Mouse (Mus musculus) limb, embryonic 12.5 days (tissue): ENCODE measurements at regions not wholly inside any gene's neighbourhood (a gene's known extent, or its start where the extent isn't known, plus 50 kb on each side); places are given as distances from the start of the nearest gene placed in this dataset.

Source experiments
- ATAC-seq: fragments of 200-750 bp; cut with Nextera tagmentation; 2 replicates; pipeline ENCODE4 v1.8.0; 2017; ENCODE audit warnings: low read depth, moderate TSS enrichment; ENCODE audit not compliant: insufficient number of reproducible peaks, insufficient read depth, low FRiP score, low TSS enrichment
- H3K27ac ChIP-seq: fragments of 300-500 bp; sonication (generic); 2 replicates; pipeline ENCODE4 v1.5.1; 2016; ENCODE audit warnings: mild to moderate bottlenecking, moderate library complexity
- H3K27me3 ChIP-seq: fragments of 300-500 bp; sonication (generic); 2 replicates; pipeline ENCODE4 v1.6.1; 2016; ENCODE audit warnings: mild to moderate bottlenecking, moderate library complexity
- H3K36me3 ChIP-seq: fragments of 300-500 bp; sonication (generic); 2 replicates; pipeline ENCODE4 v1.6.1; 2016; ENCODE audit warnings: mild to moderate bottlenecking, moderate library complexity
- H3K4me1 ChIP-seq: fragments of 300-500 bp; sonication (generic); replicated peaks from 2 replicates; pipeline ENCODE4 v1.6.1; 2016
- H3K4me2 ChIP-seq: fragments of 300-500 bp; sonication (generic); 2 replicates; pipeline ENCODE4 v1.6.1; 2016; ENCODE audit warnings: mild to moderate bottlenecking, moderate library complexity
- H3K4me3 ChIP-seq: fragments of 300-500 bp; sonication (generic); replicated peaks from 2 replicates; pipeline ENCODE4 v1.5.1; 2016; ENCODE audit warnings: mild to moderate bottlenecking
- H3K9ac ChIP-seq: fragments of 300-500 bp; sonication (generic); replicated peaks from 2 replicates; pipeline ENCODE4 v1.6.1; 2016; ENCODE audit warnings: mild to moderate bottlenecking, moderate library complexity
- H3K9me3 ChIP-seq: fragments of 300-500 bp; sonication (generic); 2 replicates; pipeline ENCODE4 v1.6.1; 2016; ENCODE audit warnings: mild to moderate bottlenecking, moderate library complexity
- WGBS: fragments of 180-500 bp; shearing (Covaris S2); methylation state at CpG from one replicate; pipeline ENCODE4 v1.1.7; 2016; 5-methylcytosine and 5-hydroxymethylcytosine counted together

GRCm38 (mm10) chr1:92313001-92313597, 117.6 kb upstream of the Hdac4 start:
- WGBS = 86% methylated on average over 16 of the region's 16 CpGs
- Histone ChIP-seq H3K36me3 (no peaks in the 10 kb centered on the region), H3K4me3 (no peak overlapping the region), H3K27me3 (0 out of 2 replicates have a peak, but pooled peaks cover 13% of the 10 kb centered on the region), H3K9me3 (0 out of 2 replicates have a peak, but pooled peaks cover 2% of the 10 kb centered on the region), H3K4me2 (no peak overlapping the region), H3K4me1 (peaks cover 8% of the 10 kb centered on the region; the same call in 1 of the 2 replicates), H3K9ac (no peak overlapping the region), H3K27ac (no peak overlapping the region)
- no peak for ATAC-seq

- ATAC-seq = no peak
- Histone ChIP-seq H3K4me2 (no peak overlapping the region), H3K4me1 (no peaks in the 10 kb centered on the region), H3K27me3 (no peaks in the 10 kb centered on the region), H3K9ac (no peak overlapping the region), H3K36me3 (no peaks in the 10 kb centered on the region), H3K27ac (no peak overlapping the region), H3K9me3 (peaks cover 9% of the 10 kb centered on the region; the same call in 1 of the 2 replicates), H3K4me3 (no peak overlapping the region)
- WGBS = 85% methylated on average over 2 of the region's 2 CpGs
Observed at GRCm38 (mm10) chr1:92309883-92310282, 114.4 kb upstream of the Hdac4 start.

GRCm38 (mm10) chr1:92309381-92309780, 113.9 kb upstream of the Hdac4 start:
- H3K27me3 ChIP-seq = no peaks in the 10 kb centered on the region
- no peak overlapping the region for H3K9ac ChIP-seq
- WGBS = 87% methylated on average over 6 of the region's 6 CpGs
- H3K27ac ChIP-seq = no peak overlapping the region
- no peaks in the 10 kb centered on the region for H3K36me3 ChIP-seq
- H3K4me2 ChIP-seq = no peak overlapping the region
- no peaks in the 10 kb centered on the region for H3K4me1 ChIP-seq
- no peak overlapping the region for H3K4me3 ChIP-seq
- no peak for ATAC-seq
- peaks cover 10% of the 10 kb centered on the region; the same call in 1 of the 2 replicates for H3K9me3 ChIP-seq

GRCm38 (mm10) chr1:92308537-92308936, 113.0 kb upstream of the Hdac4 start:
- Histone ChIP-seq H3K27me3 (no peaks in the 10 kb centered on the region), H3K4me2 (no peak overlapping the region), H3K4me3 (no peak overlapping the region), H3K27ac (no peak overlapping the region), H3K4me1 (no peaks in the 10 kb centered on the region), H3K36me3 (no peaks in the 10 kb centered on the region), H3K9me3 (peaks cover 10% of the 10 kb centered on the region; the same call in 1 of the 2 replicates), H3K9ac (no peak overlapping the region)
- ATAC-seq = no peak
- 89% methylated on average over 3 of the region's 3 CpGs for WGBS

GRCm38 (mm10) chr1:92306042-92306441, 110.5 kb upstream of the Hdac4 start:
- WGBS = 90% methylated on average over 4 of the region's 4 CpGs
- H3K27ac ChIP-seq = no peak overlapping the region

GRCm38 (mm10) chr1:92299041-92299440, 103.5 kb upstream of the Hdac4 start:
- no peaks in the 10 kb centered on the region for H3K27me3 ChIP-seq
- H3K9me3 ChIP-seq = no peaks in the 10 kb centered on the region
- no peak overlapping the region for H3K4me3 ChIP-seq
- ATAC-seq = no peak
- H3K9ac ChIP-seq = no peak overlapping the region
- no peak overlapping the region for H3K27ac ChIP-seq
- H3K4me2 ChIP-seq = no peak overlapping the region
- no peaks in the 10 kb centered on the region for H3K36me3 ChIP-seq
- 57% methylated on average over 7 of the region's 7 CpGs for WGBS
- H3K4me1 ChIP-seq = no peaks in the 10 kb centered on the region

More at GRCm38 (mm10) chr1:92306042-92306441, 110.5 kb upstream of the Hdac4 start:
- H3K4me3 ChIP-seq = no peak overlapping the region
- no peak for ATAC-seq
- no peak overlapping the region for H3K4me2 ChIP-seq
- no peaks in the 10 kb centered on the region for H3K4me1 ChIP-seq
- peaks cover 10% of the 10 kb centered on the region; the same call in 1 of the 2 replicates for H3K9me3 ChIP-seq
- H3K36me3 ChIP-seq = no peaks in the 10 kb centered on the region
- no peaks in the 10 kb centered on the region for H3K27me3 ChIP-seq
- no peak overlapping the region for H3K9ac ChIP-seq

GRCm38 (mm10) chr1:92292681-92293380, 97.3 kb upstream of the Hdac4 start:
- Histone ChIP-seq H3K9me3 (no peaks in the 10 kb centered on the region), H3K4me2 (no peak overlapping the region), H3K27ac (no peak overlapping the region), H3K9ac (no peak overlapping the region), H3K4me1 (no peaks in the 10 kb centered on the region), H3K4me3 (no peak overlapping the region), H3K27me3 (no peaks in the 10 kb centered on the region), H3K36me3 (no peaks in the 10 kb centered on the region)
- 94% methylated on average over 7 of the region's 7 CpGs for WGBS
- ATAC-seq = no peak

- Histone ChIP-seq H3K36me3 (no peaks in the 10 kb centered on the region), H3K9me3 (no peaks in the 10 kb centered on the region), H3K27me3 (no peaks in the 10 kb centered on the region), H3K4me2 (no peak overlapping the region), H3K4me3 (no peak overlapping the region), H3K9ac (no peak overlapping the region), H3K27ac (no peak overlapping the region), H3K4me1 (peaks cover 10% of the 10 kb centered on the region; the same call in 1 of the 2 replicates)
- ATAC-seq = no peak
- 89% methylated on average over 1 of the region's 1 CpGs for WGBS
Observed at GRCm38 (mm10) chr1:92286966-92287342, 91.5 kb upstream of the Hdac4 start.

GRCm38 (mm10) chr1:92286013-92286965, 90.8 kb upstream of the Hdac4 start:
- H3K9ac ChIP-seq = no peak overlapping the region
- no peak; the same call in 1 of the 2 replicates for ATAC-seq
- no peaks in the 10 kb centered on the region for H3K36me3 ChIP-seq
- 50% methylated on average over 21 of the region's 21 CpGs for WGBS
- no peaks in the 10 kb centered on the region for H3K27me3 ChIP-seq
- peaks cover 10% of the 10 kb centered on the region; the same call in 1 of the 2 replicates for H3K4me1 ChIP-seq
- no peak overlapping the region for H3K4me3 ChIP-seq
- no peaks in the 10 kb centered on the region for H3K9me3 ChIP-seq
- peak overlapping the region; percentile 42 for H3K4me2 ChIP-seq
- no peak overlapping the region for H3K27ac ChIP-seq

GRCm38 (mm10) chr1:92284155-92284554, 88.7 kb upstream of the Hdac4 start:
- Histone ChIP-seq H3K27me3 (no peaks in the 10 kb centered on the region), H3K9me3 (no peaks in the 10 kb centered on the region), H3K27ac (no peak overlapping the region), H3K4me2 (no peak overlapping the region), H3K4me3 (no peak overlapping the region), H3K36me3 (no peaks in the 10 kb centered on the region), H3K9ac (no peak overlapping the region), H3K4me1 (peaks cover 10% of the 10 kb centered on the region; the same call in 1 of the 2 replicates)
- 69% methylated on average over 4 of the region's 4 CpGs for WGBS
- ATAC-seq = no peak

GRCm38 (mm10) chr1:92277199-92277747, 81.8 kb upstream of the Hdac4 start:
- H3K4me3 ChIP-seq = no peak overlapping the region
- H3K27ac ChIP-seq = no peak overlapping the region
- H3K27me3 ChIP-seq = no peaks in the 10 kb centered on the region
- no peaks in the 10 kb centered on the region for H3K4me1 ChIP-seq
- 76% methylated on average over 5 of the region's 5 CpGs for WGBS
- ATAC-seq = no peak
- H3K36me3 ChIP-seq = no peaks in the 10 kb centered on the region
- H3K9ac ChIP-seq = no peak overlapping the region
- H3K9me3 ChIP-seq = no peaks in the 10 kb centered on the region
- no peak overlapping the region for H3K4me2 ChIP-seq
